Mouse (Mus musculus): ENCODE measurements around the gene Pllp.

Gene Pllp

DNA sequence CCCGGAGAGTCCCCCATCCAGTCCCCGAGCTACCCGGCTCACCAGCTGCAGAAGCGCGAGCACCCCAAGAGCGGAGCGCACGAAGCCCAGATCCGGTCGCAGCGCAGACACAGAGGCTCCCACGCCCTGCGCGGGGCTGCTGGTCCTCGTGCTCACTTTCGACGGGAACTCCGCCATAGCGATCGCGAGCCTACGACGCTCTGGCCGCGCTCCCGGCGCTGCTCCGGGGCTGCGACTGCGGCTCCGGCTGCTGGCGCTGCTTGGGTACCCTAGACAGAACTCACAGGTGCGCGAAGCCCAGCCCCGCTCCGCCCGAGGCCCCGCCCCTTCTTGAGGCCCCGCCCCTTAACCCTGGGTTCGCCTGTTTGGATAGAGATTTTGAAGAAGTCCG, at the start of gene Pllp:
TSS of gene Pllp (minus strand) at position 285 of the 391 bp plus-strand sequence.
- DNase-seq = no peak

DNA sequence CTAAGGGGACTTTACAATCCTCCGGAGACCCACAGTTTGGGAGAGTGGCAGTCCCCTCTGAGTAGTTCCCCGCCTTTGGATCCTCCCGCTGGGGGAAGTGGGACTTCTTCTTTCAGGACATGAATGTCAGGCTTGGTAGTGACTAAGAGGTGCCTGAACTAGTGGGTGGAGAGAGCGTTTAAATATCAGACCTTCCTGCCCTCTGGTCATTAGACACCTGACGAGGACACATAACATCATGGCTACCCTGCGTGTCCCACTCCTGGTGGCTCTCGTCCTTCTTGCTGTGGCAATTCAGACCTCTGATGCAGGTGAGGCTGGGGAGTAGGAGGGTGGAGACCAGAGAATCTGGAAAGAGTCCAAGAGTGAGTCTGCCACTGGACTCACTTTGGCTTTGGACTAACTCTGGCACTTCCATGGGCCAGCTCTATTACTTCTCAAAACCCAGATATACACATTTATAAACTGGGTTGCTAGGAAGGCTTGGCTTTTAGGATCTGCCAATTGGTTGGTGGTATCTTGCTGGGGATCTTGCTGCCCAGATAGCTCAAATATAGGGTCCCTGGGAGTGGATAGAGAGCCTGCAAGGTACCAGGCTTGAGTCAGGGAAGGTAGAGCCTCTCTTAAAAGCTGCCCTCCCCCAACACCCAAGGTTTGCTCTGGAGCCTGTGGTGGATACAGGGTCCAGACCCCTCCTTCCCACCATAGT, 49.6 kb upstream of the Pllp start, which contains the start of gene Ccl22:
TSS of gene Ccl22 (plus strand) at position 115 of the 709 bp plus-strand sequence.
- DNase-seq = no peak

DNA sequence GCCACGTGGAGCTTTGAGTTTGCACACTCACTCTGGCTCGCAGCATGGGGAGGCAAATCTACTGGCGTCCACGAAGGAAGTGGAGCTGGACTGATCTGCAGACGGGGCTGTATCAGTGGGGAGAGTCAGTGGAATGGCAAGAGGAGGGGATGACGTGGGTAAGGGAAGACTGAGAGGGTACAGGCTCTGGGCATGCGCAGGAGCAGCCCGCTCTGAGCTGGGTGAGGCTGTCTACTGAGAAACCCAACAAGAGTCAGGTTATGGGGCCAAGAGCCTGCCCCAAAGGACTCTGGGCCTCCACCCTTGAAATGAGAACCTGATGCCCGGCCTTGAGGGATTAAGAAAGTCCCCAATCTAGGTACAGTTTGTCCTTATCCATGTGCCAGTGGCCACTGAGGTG, 48.9 kb upstream of the Pllp start:
- DNase-seq = no peak

DNA sequence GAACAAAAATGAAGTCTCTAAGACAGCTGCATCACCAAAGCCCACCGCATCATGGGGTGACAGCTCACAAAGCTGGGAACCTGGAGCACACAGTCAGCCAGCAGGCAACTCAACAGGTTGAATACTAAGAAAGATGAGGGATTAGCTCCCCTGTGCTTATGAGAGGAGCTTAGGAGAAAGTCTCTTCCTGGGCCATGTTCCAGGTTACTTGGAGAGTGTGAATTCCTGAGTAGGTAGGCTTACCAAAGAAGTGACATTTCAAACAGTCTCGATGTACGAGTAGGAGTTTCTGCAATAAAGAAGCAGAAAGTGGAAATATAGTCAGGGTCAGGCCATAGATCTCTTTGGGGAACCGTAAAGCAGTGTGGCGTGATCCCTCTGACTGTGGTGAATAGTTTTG, 48.4 kb upstream of the Pllp start:
- no peak for DNase-seq

DNA sequence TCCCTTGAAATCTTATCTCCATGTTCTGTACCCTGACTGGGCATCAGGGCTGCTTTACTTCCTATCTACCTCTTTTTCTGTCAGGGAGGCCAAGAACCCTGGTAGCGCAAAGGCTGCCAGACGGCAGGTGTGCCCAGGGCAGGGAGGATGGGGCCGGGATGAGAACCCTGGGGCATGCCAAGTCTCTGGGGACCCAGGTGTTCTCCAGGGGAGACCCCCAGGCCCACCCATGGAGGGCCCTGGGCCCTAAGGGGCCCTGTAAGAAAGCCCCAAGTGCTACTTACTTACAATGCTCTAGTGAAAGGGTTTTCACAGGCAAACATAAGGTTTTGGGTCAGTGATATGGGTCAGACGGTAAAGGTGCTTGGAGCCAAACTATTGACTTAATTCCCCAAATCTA, 45.6 kb upstream of the Pllp start:
- DNase-seq = no peak

DNA sequence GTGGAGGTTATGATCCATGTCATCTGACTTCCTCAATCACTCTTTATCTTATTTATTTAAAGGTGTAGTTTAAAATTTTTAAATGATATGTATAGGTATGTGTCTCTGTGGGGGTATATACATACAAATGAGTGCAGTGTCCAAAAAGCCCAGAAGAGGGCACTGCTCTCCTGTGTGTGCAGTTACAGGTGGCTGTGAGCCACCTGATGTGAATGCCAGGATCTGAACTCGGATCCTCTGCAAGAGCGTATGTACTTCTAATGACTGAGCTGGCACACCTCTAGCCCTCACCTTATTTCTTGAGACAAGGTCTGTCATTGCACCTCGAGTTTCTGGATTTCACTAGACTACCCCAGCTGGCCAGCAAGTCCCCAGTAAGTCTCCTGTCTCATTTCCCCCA, 44.5 kb upstream of the Pllp start:
- DNase-seq = no peak

DNA sequence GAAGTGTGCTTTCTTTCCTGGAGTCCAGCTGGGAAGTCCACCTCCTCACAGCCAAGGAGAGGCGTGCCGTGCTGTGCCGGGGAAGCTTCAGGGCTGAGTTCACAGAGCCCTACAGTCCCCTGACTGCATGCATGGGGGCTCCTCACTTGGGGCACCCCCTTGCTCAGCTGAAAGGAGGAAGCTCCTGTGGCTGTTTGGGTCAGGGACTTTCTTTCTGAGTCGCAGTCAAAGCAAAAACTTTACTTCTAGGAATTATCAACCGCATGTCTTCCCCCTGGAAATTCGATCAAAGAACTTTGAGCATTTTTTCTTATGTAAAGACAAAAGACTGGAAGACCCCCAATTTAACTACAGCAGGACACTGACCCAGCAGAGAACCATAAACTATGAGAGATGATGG, 43.8 kb upstream of the Pllp start:
- no peak for DNase-seq

DNA sequence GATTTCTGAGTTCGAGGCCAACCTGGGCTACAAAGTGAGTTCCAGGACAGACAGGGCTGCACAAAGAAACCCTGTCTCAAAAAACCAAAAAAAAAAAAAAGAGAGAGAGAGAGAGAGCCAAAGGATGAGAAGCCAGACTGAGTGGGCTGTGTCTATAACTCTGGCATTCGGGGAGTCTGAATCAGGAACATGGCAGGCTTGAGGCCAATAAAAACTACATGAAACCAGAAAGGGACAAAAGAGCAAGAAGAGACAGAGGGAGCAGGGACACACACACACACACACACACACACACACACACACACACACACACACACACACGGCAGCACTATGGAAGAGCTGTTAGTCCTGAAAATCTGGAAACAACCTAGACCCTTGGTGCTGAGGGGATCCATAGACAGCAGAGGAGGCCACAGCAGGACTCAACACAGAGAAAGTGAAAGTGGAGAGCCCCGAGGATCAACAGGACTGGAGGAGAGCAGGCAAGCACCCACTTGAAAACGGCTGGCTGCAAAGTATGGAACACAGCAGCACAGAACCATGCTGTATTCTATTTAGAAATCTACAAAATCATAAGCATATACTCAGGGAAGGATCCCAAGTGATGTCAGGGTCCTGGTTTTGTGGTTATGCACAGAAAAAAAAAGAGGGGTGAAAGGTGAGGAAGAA, 39.5 kb upstream of the Pllp start:
- no peak for DNase-seq

DNA sequence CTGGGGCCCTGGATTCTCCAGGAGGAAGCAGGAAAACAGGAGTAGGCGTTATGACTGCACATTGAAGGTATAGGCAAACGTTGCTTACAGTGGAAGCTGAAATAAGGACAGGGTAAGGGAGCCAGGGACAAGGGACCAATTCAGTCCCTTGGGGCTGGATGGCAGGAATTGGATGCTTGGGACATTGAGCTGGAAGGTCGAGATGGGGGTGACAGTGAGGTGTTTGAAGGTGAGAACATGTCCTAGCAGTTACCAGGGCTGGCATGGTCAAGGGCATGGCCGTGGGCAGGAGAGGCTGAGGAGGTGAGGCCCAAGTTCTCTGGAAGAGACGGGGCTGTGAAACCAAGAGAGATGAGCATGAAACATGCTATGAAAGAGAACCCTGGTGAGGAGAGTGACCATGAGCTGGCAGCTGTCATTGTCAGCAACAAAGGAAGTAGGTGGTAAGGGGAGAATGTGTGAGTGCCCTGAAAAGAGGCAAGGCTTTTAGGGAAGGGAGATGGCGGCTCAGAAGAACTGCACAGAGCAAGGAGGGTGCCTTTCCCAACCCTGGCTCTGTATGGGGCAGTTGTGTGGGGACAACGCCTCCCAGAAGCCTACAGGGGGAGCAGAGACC, 38.8 kb upstream of the Pllp start:
- no peak for DNase-seq

DNA sequence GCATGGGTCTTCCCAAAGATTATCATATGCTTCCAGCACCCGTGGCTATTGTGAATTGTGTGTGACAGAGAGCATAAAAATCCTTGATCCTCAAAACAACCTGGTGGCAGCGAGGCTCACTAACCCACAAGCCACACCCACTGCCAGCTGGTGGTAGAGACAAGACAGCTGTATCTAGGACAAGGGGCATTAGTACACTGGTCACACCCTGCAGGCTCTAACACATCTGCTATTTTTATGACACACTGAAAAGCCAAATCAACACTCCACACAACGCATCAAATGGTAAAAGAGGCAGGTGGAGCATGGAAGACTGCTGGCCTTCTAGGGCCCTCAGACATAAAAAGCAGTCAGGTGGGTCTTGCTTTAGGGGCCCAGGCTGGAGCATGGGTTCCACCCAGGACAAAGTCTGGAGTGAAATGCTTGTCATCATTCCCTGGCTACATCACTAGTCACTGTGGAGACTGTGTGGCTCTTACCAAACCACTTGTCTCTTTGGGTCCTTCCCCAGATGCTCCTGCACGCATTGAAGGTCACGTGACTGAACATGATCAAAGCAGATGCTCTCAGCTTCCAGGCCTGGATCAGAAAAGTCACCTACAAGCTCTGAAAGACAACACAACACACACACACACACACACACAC, 37.9 kb upstream of the Pllp start:
- no peak for DNase-seq

DNA sequence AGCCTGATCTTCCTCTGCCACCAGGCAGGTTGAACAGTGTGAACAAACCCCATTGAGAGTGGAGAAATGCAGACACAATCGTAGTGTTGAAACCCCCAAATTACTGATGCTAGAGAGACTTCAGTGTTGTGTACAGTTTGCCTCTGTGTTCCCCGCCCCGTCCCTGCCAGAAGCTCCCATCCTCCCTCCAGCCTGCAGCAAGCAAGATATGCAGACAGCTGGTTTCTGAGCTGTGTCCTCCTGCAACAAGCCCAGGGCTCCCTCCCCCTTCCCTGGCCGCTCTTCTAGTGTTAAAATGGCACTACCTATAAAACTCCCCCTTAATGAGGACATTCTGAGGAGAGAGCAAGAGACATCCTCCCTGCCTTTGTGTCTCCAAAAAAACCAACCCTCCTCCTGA, 33.2 kb upstream of the Pllp start:
- no peak for DNase-seq

DNA sequence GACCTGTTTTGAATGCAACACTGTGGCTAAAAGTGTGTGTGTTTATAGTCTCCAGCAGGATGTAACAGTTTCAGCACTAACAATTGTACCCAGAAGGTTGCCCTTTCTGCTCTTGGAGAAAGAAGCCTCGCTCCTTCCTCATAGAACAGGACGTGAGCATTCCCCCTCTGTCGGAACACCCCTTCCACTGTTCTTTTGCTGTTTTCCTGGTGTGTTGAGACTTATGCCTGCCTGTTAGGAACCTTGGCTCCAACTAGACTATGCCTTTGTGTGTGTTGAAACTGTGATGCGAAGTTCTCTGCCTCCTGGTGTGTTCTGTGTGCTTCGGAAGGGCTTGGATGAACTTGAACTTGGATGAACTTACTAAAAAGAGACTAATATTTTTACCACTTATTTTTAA, 29.9 kb upstream of the Pllp start:
- no peak for DNase-seq

DNA sequence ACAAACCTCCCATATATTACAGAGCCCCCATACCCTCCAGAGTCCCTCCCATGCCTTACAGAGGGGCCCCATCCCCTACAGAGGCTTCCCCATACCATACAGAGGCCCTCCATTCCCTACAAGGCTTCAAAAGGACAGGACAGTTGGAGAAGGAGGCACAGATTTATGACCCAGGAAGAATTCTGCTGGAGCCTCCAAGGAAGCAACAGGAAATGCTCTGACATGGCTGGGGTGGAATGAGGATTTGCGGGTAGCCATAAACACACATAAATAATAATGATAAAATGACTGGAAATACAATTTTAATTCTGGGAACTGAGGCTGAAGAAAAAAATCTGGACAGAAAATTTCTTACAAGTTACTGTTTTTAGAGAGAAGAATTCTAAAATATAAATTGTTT, 20.8 kb upstream of the Pllp start:
- no peak for DNase-seq

DNA sequence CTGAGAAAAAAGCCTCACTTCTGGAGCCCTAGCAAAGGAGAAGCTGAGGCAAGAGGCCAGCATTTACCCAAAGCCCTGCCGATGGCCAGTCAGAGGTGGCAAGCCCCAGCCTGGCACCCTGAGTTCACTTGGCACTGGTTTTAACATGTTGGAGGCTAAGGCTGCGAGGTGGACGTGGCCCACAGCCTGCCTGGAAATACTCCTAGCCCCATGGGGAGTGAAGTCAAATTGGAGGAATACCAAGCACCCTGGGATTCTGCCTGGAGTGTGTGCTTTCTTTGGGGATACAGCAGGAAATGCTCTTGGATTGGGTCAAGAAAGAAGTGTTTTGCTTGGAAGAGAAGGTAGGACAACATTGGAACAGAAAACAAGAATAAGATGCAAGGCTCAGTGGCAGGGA, 19.8 kb upstream of the Pllp start:
- no peak for DNase-seq

DNA sequence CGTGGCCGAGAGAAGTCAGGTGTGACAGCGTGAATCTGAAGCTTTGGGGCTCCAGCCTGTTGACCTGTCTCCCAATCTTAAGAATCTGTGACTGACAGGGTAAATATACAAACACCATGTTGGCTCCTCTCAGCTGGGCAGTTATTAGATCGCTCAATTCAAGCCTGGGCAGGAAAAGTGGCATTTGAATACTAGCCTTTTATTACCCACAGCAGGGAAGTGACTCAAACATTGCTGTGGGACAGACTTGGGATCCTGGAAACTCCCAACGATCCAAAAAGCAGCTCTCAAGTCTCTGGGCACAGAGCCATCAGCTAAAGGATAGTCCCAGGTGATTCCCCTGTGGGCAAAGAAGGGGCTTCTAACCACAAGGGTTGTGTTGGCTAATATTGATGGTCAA, 18.5 kb upstream of the Pllp start:
- DNase-seq = no peak

DNA sequence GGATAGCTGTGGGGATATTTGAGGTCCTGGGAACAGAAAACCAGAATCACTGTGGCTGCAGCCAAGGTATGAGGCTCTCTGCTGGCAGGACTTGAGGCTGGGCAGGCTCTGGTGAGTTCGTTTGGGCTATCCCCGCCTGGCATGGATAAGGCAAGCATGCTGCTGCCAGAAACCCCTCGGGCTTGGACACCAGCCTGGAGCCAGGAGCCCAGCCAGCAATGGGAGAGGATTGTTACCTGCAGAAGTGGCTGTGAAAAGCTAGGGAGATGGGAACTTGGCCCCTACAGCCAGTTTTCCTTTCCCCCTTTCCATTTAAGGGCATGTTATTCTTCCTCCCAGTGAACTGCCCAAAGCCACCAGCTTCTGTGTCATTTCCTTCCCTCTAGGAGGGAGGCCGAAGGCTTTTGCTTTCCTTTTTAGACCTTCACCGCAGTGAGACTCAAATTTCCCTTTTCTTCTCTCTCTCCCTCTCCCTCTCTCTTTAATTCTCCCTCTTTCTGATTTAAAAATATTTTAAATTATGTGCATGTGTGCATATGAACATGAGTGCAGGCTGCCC, 15.2 kb upstream of the Pllp start:
- peak; percentile 41 for DNase-seq

DNA sequence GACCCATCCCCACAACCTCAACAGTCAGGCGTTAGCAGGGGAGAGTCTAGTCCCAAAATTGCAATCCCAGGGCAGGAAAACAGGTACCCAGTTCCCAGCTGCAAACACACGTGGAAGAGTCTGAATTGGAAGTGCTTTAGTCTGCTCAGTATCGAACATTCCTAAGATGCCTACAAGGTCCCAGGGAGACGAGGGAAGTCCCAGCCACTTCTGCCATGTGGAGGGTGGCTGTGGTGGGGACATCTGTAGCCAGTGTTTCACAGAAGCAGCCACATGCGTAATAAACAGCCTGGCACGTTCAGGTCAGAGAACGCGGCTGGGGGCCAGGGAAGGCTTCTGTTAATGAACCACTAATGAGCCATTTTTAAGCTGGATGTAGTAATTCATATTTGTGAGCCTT, 14.3 kb upstream of the Pllp start:
- DNase-seq = no peak

DNA sequence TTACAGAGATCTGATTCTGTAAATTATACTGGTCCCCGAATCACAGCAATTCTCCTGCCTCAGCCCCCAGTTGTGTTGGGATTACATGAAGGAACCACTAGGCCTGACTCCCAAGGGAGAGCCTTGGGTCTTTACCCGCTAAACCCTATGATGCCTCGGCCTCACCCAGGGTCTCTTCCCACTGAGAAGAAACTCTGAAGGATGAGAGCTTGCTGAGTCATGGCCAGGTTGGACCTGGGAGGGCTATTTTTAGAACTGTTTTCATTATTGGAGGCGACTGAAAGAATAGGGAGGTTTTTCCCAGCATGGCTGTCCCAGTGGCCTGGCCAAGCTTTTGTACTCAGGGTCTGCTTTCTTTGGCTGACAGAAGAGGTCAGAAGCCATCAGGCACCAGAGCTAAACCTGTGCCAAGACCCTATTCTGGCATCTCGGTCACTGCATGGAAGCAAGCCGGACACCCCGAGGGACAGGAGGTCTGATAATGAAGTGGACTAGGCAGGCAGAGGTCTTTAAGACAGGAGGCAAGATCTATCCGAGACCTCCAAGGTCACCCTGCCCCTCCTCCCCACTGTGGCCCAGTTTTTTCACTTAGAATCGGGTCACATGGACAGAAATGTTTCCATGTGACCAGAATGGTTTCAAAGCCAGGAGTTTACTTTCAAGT, 10.8 kb upstream of the Pllp start:
- no peak for DNase-seq

DNA sequence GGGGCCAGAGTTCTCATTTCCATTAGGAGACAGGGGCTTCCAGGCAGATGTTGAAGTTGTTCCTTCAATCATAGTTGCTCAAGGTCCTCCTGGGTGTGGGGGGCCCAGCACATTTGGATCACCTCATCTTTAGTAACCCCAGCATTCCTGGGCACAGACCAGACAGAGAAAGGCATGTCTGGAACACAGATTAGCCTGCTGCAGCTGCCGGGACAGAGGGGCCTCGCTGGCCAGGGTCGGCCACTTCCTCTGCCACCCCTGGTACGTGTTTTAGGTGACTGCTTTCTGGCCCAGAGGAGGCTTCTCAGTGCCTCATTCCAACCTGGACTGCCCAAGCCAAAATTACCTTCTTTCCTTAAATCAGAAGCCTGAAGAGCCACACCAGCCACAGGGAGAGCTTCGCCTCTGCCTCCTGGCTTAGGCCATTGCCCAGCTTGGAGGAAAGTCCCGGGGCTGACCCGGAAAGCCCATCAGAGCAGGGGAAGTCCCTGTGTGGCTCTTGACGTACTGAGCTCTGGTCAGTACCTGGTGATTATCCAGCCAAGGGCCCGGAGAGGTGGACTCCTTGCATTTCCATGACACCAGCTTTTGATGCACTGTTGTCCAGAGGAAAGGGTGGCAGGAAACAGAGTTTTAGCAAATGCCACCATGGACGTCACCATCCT, 9.6 kb upstream of the Pllp start:
- DNase-seq = peak; percentile 26

DNA sequence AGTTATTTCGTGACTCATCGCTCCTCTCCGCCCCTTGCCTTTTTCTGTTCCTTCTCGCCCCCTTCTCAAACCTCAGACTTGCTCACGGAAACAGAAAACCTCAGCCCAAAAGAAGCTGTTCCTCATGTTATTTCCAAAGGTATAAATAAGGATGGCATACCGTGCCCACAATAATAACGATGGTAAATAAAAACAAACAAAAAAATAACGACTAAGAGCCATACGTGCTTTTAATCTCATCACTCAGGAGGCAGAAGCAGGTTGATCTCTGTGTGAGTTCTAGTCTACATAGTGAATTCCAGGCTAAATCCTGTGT, 8.5 kb upstream of the Pllp start:
- DNase-seq = no peak

DNA sequence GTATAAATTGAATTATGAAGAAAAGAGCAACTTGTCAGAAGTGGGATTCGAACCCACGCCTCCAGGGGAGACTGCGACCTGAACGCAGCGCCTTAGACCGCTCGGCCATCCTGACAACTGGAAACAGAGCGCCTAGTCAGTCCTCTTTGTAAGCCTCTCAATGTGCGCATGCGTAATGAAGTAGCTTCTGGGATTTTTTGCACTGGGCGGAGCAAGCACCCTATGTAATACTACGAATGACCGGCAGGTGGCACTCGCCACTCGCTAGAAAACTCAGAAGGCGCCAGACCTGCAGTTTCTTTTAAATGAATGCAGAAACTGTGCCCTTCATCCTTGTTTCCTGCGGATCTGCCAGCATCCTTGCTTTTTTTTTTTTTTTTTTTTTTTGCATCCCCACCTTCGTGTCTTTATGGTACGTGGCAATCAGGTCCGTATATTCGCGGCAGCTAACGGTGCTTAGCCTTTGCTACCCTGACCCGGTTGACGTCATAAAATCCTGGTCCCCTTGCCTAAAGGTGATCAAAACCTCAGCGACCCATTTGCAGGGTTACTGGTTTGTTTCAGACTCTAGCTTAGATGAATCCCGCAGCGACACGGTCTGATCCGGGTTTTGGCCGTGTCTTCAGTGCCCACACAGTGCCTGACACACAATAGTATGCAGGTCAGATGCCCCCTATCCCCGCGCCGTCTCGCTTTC, 8.0 kb upstream of the Pllp start:
- peak; percentile 99 for DNase-seq
